Mouse (Mus musculus) intestine, postnatal 0 days (tissue): ENCODE measurements around the gene Eri2. TPM values are rescaled to one million over a fixed set of nuclear protein-coding genes. Genes with fewer than 3 reads are reported as not detected.

ENCODE experiments used
- ATAC-seq: fragments of 200-750 bp; cut with Nextera tagmentation; 2 replicates; pipeline ENCODE4 v1.8.0; 2017; ENCODE audit warnings: mild to moderate bottlenecking, moderate TSS enrichment, moderate library complexity
- H3K27ac ChIP-seq: fragments of 300-500 bp; sonication (generic); 2 replicates; pipeline ENCODE4 v1.5.1; 2014; ENCODE audit warnings: mild to moderate bottlenecking, low read depth, low read length, moderate library complexity
- H3K27me3 ChIP-seq: fragments of 300-500 bp; sonication (generic); replicated peaks from 2 replicates; pipeline ENCODE4 v1.6.1; 2014; ENCODE audit warnings: low read length, mixed read lengths; ENCODE audit not compliant: control insufficient read depth, insufficient read depth
- H3K36me3 ChIP-seq: fragments of 300-500 bp; sonication (generic); 2 replicates; pipeline ENCODE4 v1.6.1; 2014; ENCODE audit warnings: mild to moderate bottlenecking, moderate library complexity; ENCODE audit not compliant: control insufficient read depth, insufficient read depth
- H3K4me1 ChIP-seq: fragments of 300-500 bp; sonication (generic); replicated peaks from 2 replicates; pipeline ENCODE4 v1.6.1; 2014; ENCODE audit warnings: antibody characterized with exemption, low read length, mixed read lengths; ENCODE audit not compliant: control insufficient read depth, insufficient read depth
- H3K4me2 ChIP-seq: fragments of 300-500 bp; sonication (generic); replicated peaks from 2 replicates; pipeline ENCODE4 v1.6.1; 2014; ENCODE audit warnings: low read depth, mild to moderate bottlenecking, moderate library complexity
- H3K4me3 ChIP-seq: fragments of 300-500 bp; sonication (generic); 2 replicates; pipeline ENCODE4 v1.5.1; 2014; ENCODE audit warnings: low read depth, low read length
- H3K9ac ChIP-seq: fragments of 300-500 bp; sonication (generic); 2 replicates; pipeline ENCODE4 v1.6.1; 2014; ENCODE audit warnings: mild to moderate bottlenecking, low read depth, low read length
- H3K9me3 ChIP-seq: fragments of 300-500 bp; sonication (generic); 2 replicates; pipeline ENCODE4 v1.6.1; 2016; ENCODE audit warnings: mixed run types; ENCODE audit not compliant: control insufficient read depth
- CTCF ChIP-seq: sonication (generic); IDR thresholded peaks from 2 replicates; pipeline ENCODE4 v1.5.1; 2016; ENCODE audit warnings: low read depth, mild to moderate bottlenecking, control low read depth, antibody characterized with exemption, moderate library complexity
- WGBS: fragments of 180-500 bp; shearing (Covaris S2); extraction: QIAGEN DNeasy Blood & Tissue Kit; methylation state at CpG from one replicate; pipeline ENCODE4 v1.1.7; 2014; 5-methylcytosine and 5-hydroxymethylcytosine counted together
- polyA plus RNA-seq: library from polyadenylated mRNA; unstranded; fragments of >200 nt; fragmentation: Nextera tagmentation; extraction: Ambion mirVana; gene quantifications from 2 replicates; pipeline ENCODE4 v1.2.1, GENCODE M21; 2015

Eri2 gene
- polyA plus RNA-seq, 1 experiment from 2014 or later, result 5.0 TPM

GRCm38 (mm10) chr7:119800991-119801390 lies 7.1 kb upstream of the Eri2 start:
- 74% methylated on average over 3 of the region's 3 CpGs for WGBS
- Histone ChIP-seq H3K27ac (no peak overlapping the region), H3K36me3 (no peaks in the 10 kb centered on the region), H3K4me2 (no peak overlapping the region), H3K4me3 (no peak overlapping the region), H3K27me3 (no peaks in the 10 kb centered on the region), H3K9ac (no peak overlapping the region), H3K9me3 (no peaks in the 10 kb centered on the region), H3K4me1 (no peaks in the 10 kb centered on the region)
- no peak for ATAC-seq
- TF ChIP-seq CTCF, result no peak

DNA sequence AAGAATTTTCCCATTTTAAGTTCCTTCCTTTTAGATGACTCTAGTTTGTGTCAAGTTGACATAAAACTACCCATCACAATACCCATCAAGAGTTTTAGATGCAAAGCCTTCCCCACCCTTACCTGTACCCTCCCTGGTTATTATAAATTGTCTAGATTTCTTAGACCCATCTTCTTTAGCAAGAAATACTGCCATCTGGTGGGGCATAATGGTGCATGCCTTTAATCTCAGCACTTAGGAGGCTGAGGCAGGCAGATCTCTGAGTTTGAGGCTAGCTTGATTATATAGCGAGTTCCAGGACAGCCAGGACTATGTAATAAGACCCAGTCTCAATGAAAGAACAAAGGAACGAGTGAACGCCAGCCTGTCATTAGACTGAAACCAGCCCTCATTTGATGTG lies 6.6 kb upstream of the Eri2 start:
- ATAC-seq, result no peak
- no peak overlapping the region for H3K27ac ChIP-seq
- H3K4me1 ChIP-seq, result no peaks in the 10 kb centered on the region
- no peaks in the 10 kb centered on the region for H3K9me3 ChIP-seq
- no peak overlapping the region for H3K9ac ChIP-seq
- no peak overlapping the region for H3K4me2 ChIP-seq
- H3K27me3 ChIP-seq, result no peaks in the 10 kb centered on the region
- H3K4me3 ChIP-seq, result no peak overlapping the region
- no peaks in the 10 kb centered on the region for H3K36me3 ChIP-seq
- peak; percentile 60 for TF ChIP-seq CTCF
- WGBS, result 96% methylated on average over 3 of the region's 3 CpGs

GRCm38 (mm10) chr7:119795311-119795710 lies 1.5 kb upstream of the Eri2 start:
- H3K4me1 ChIP-seq, result no peaks in the 10 kb centered on the region; the same call in 1 of the 2 replicates
- H3K9ac ChIP-seq, result no peak overlapping the region
- no peaks in the 10 kb centered on the region for H3K9me3 ChIP-seq
- H3K36me3 ChIP-seq, result no peaks in the 10 kb centered on the region
- H3K4me3 ChIP-seq, result no peak overlapping the region
- H3K27me3 ChIP-seq, result no peaks in the 10 kb centered on the region
- no peak overlapping the region for H3K27ac ChIP-seq
- no peak for TF ChIP-seq CTCF
- H3K4me2 ChIP-seq, result no peak overlapping the region; the same call in 1 of the 2 replicates
- no peak for ATAC-seq

DNA sequence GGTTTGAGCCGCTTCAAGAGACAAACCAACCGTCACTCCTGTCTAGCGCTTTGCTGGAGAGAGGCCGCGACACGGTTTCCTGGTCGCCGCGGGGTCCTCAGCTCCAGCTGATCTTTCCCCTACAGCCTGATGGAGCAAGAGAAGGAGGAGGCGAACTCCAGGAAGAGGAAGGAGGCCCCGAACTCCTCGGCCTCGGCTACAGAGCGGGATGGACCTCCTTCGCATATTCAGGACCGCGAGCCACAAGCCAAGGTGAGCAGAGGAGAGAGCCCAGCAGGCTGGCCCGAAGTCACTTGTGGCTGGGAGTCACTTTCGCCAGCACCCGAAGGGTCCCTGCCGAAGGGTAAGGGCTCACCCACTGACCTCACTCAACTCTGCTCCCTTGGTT lies 387 bp upstream of the Eri2 start:
- Histone ChIP-seq H3K9me3 (no peaks in the 10 kb centered on the region), H3K4me1 (no peaks in the 10 kb centered on the region; the same call in 1 of the 2 replicates), H3K4me3 (peak overlapping the region; percentile 75), H3K9ac (peak overlapping the region; percentile 70), H3K27ac (0 out of 2 replicates have a peak overlapping the region, but pooled peaks have one; percentile 17), H3K36me3 (0 out of 2 replicates have a peak, but pooled peaks cover 8% of the 10 kb centered on the region), H3K4me2 (peak overlapping the region; percentile 74), H3K27me3 (no peaks in the 10 kb centered on the region)
- 0% methylated on average over 21 of the region's 21 CpGs for WGBS
- no peak; the same call in 1 of the 2 replicates for ATAC-seq
- no peak for TF ChIP-seq CTCF

DNA sequence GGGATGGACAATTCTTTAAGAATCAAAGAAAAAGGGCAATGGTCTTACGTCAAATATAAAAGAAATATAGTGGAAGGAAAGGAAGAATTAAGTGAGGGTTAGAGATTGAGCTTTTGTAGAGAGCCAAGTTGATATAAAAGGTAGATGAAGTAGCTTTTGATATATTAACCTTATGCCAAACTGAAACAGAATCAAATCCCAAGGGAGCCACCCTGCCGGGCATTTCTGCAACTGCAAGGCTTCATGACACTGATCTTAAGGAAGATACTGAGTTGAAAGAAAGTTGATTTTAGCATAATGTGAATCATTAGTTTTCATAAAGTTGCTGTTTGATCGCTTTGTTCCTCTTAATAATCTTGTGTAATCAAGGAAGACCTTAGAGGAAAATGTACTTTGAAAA lies 4.8 kb downstream of the Eri2 start:
- H3K27me3 ChIP-seq, result no peaks in the 10 kb centered on the region
- peaks cover 21% of the 10 kb centered on the region for H3K36me3 ChIP-seq
- no peak overlapping the region for H3K9ac ChIP-seq
- WGBS, result 90% methylated on average over 3 of the region's 3 CpGs
- H3K4me1 ChIP-seq, result no peaks in the 10 kb centered on the region
- H3K4me3 ChIP-seq, result no peak overlapping the region
- H3K27ac ChIP-seq, result no peak overlapping the region
- no peaks in the 10 kb centered on the region for H3K9me3 ChIP-seq
- ATAC-seq, result no peak
- H3K4me2 ChIP-seq, result no peak overlapping the region
- TF ChIP-seq CTCF, result 0 out of 2 replicates have a peak, but pooled peaks have one; percentile 5

DNA sequence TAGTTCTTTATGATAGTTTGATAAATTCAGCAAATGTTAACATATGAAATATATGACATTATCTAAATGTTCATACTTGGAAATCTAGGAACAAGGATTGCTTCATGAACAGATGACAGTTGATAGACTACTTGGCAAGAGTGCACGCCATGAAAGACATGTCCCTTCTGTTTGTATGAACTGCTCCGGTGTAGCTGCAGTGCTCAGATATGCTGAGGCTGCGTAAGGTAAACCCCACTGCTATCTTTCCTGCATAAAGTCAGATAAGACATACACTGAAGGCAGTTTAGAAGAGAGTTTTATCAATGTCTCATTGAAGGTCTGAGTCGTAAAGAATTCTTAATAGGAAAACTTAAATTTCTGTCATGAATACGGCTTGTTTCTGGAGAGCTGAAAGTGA lies 8.9 kb downstream of the Eri2 start:
- no peak overlapping the region for H3K27ac ChIP-seq
- no peaks in the 10 kb centered on the region for H3K9me3 ChIP-seq
- TF ChIP-seq CTCF, result no peak
- no peak overlapping the region for H3K4me2 ChIP-seq
- no peak overlapping the region for H3K4me3 ChIP-seq
- no peak for ATAC-seq
- WGBS, result 66% methylated on average over 5 of the region's 5 CpGs
- no peak overlapping the region for H3K9ac ChIP-seq
- no peaks in the 10 kb centered on the region for H3K4me1 ChIP-seq
- peaks cover 19% of the 10 kb centered on the region for H3K36me3 ChIP-seq
- H3K27me3 ChIP-seq, result no peaks in the 10 kb centered on the region

DNA sequence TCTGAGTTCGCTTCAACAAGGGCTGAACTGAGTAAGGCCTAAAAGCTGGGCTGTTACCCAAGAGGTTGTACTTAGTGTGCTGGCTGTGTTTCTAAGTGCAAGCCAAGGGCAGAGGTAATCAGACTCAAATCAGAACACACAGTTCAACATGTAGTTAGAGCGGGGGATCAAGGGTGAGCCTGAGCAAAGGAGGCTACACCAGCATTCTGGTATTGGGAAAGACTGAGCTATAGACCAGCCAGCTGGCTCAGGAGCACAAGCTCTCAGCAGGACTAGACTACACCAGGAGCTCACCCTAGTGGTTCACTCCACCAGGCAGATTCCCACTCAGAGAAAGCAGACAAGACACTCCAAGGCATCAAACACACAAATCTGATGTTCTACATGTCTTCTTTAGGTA lies 10.4 kb downstream of the Eri2 start:
- no peak overlapping the region for H3K4me3 ChIP-seq
- H3K36me3 ChIP-seq, result peaks cover 13% of the 10 kb centered on the region
- H3K4me2 ChIP-seq, result no peak overlapping the region
- no peak overlapping the region for H3K27ac ChIP-seq
- no peak overlapping the region for H3K9ac ChIP-seq
- no peaks in the 10 kb centered on the region for H3K9me3 ChIP-seq
- no peak; the same call in 1 of the 2 replicates for ATAC-seq
- 96% methylated on average over 2 of the region's 2 CpGs for WGBS
- TF ChIP-seq CTCF, result peak; percentile 20
- H3K27me3 ChIP-seq, result no peaks in the 10 kb centered on the region
- H3K4me1 ChIP-seq, result no peaks in the 10 kb centered on the region
